Mouse (Mus musculus): ENCODE data around the gene Pepd. TPM values are rescaled to one million over a fixed set of nuclear protein-coding genes. Genes with fewer than 3 reads are reported as not detected.

The Pepd gene
- total and polyA plus RNA-seq, 3 experiments: 29.7 to 48.0 TPM; not detected in 1

DNA sequence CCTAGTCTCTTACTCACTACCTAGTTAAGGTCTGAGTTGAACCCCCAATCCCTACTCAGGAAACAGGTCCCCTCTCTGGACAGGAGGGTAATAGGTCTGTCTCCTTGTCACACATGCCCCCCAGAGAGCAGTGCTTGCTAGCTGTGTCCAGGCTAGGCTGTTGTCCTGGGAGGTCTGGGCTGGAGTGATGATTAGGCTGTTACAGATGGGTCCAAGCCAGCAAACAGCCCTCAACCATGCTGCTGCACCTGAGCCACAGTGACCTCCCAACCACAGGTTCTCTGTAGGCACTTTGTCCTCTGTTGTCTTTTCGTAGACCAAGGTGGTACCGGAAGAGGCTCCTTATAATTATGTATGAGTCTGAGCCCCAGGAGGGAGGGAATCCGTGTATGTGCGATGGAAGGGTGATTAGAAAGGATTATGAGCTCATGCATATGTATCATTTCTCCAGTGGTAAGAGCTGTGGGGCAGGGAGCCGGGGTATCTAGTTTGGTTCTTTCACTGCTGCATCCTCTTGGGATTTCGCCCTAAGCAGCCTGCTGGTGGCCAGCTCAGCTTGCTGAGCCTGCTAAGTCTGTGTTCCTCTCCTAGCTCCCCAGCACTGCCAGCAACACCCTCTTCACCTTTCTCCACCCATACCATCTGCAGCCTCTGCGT is 34.2 kb downstream of the Pepd start:
- H3K79me2 ChIP-seq (ENCODE audit: control insufficient read depth, insufficient read depth, low read length, poor library complexity): no peaks in the 10 kb centered on the region
- H3K9me3 ChIP-seq (replicated peaks; ENCODE audit: insufficient read depth, low read length): no peaks in the 10 kb centered on the region
- no peaks in the 10 kb centered on the region for H3K27me3 ChIP-seq (ENCODE audit: control insufficient read depth in 1 of 2, insufficient read depth in 2 of 2, low read length in 2 of 2)
- no peak overlapping the region for H3K27ac ChIP-seq (ENCODE audit: control insufficient read depth, low read depth, low read length)
- TF ChIP-seq SIN3A (IDR thresholded peaks at IDR 0.05; ENCODE audit: low read length): no peak
- no peak for TF ChIP-seq NRF1 (IDR thresholded peaks at IDR 0.05; ENCODE audit: insufficient read depth, low read depth, low read length, poor library complexity, severe bottlenecking)
- TF ChIP-seq GATA1 (IDR thresholded peaks at IDR 0.05; ENCODE audit: low read depth, low read length): no peak
- TF ChIP-seq JUND (IDR thresholded peaks at IDR 0.05; ENCODE audit: low read depth, low read length): no peak
- TF ChIP-seq MAFK (IDR thresholded peaks at IDR 0.05; ENCODE audit: borderline replicate concordance, low read depth, low read length): no peak
- no peak for TF ChIP-seq GABPA (IDR thresholded peaks at IDR 0.05; ENCODE audit: low read depth, low read length)
- no peak for TF ChIP-seq BHLHE40 (IDR thresholded peaks at IDR 0.05; ENCODE audit: borderline replicate concordance, low read depth, low read length)
- no peak for TF ChIP-seq MAX (IDR thresholded peaks at IDR 0.05; ENCODE audit: low read length)
- TF ChIP-seq ZC3H11A (IDR thresholded peaks at IDR 0.05; ENCODE audit: low read depth, low read length): no peak
- TF ChIP-seq KAT2A (conservative IDR thresholded peaks at IDR 0.05; ENCODE audit: low read depth, low read length): no peak
- TF ChIP-seq NELFE (IDR thresholded peaks at IDR 0.05; ENCODE audit: low read depth, low read length): no peak
- no peak for TF ChIP-seq ZMIZ1 (IDR thresholded peaks at IDR 0.05; ENCODE audit: low read depth, low read length)
- TF ChIP-seq SMC3 (IDR thresholded peaks at IDR 0.05; ENCODE audit: low read depth, low read length): no peak
- TF ChIP-seq MYC (IDR thresholded peaks at IDR 0.05; ENCODE audit: low read depth, low read length): no peak
- no peak for TF ChIP-seq POLR2A (IDR thresholded peaks at IDR 0.05; ENCODE audit: control insufficient read depth in 1 of 2, insufficient read depth in 1 of 2, low read depth in 1 of 2, low read length in 2 of 2, poor library complexity in 1 of 2)
- TF ChIP-seq HCFC1 (IDR thresholded peaks at IDR 0.05; ENCODE audit: low read depth, low read length): no peak
- TF ChIP-seq MAZ (IDR thresholded peaks at IDR 0.05; ENCODE audit: low read depth, low read length): no peak
- TF ChIP-seq RAD21 (IDR thresholded peaks at IDR 0.05; ENCODE audit: low read depth, low read length): no peak
- TF ChIP-seq RCOR1 (IDR thresholded peaks at IDR 0.05; ENCODE audit: low read depth, low read length): no peak
- H3K4me1 ChIP-seq (ENCODE audit: control insufficient read depth in 1 of 2, insufficient read depth in 2 of 2, low read length in 2 of 2): no peaks in the 10 kb centered on the region
- H3K9ac ChIP-seq (ENCODE audit: control insufficient read depth, low read depth, low read length, poor library complexity, severe bottlenecking): no peak overlapping the region
- H3K4me3 ChIP-seq (ENCODE audit: control insufficient read depth in 1 of 2, insufficient read depth in 1 of 2, low read depth in 2 of 2, low read length in 2 of 2): no peak overlapping the region
- no peaks in the 10 kb centered on the region for H3K36me3 ChIP-seq (ENCODE audit: control insufficient read depth in 1 of 2, insufficient read depth in 2 of 2, low read length in 2 of 2)
- no peak for DNase-seq (ENCODE audit: low read depth, low spot score)

DNA sequence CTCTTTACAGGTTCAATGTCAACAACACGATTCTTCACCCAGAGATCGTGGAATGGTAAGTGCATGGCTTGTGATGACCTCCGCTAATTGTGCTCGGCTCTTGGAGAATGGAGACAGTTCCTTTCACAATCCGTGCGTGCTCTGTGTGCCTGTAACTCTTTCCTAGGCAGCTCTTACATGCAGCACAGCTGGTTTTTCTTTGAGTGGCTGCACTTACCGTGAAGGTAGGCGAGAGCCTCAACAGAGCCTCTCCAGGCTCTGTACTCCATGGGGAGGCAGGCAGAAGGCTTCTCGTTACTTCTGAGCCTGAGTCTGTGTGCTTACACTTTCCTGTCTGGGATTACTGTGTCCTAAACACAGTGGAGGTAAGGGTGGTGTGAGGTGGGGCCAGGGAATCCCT is 42.4 kb downstream of the Pepd start:
- Histone ChIP-seq H3K4me1 (ENCODE audit: control insufficient read depth in 1 of 2, insufficient read depth in 2 of 2, low read length in 2 of 2) (no peaks in the 10 kb centered on the region), H3K27ac (ENCODE audit: control insufficient read depth, low read depth, low read length) (no peak overlapping the region), H3K9ac (ENCODE audit: control insufficient read depth, low read depth, low read length, poor library complexity, severe bottlenecking) (no peak overlapping the region), H3K27me3 (ENCODE audit: control insufficient read depth in 1 of 2, insufficient read depth in 2 of 2, low read length in 2 of 2) (no peaks in the 10 kb centered on the region), H3K4me3 (ENCODE audit: control insufficient read depth in 1 of 2, insufficient read depth in 1 of 2, low read depth in 2 of 2, low read length in 2 of 2) (no peak overlapping the region), H3K36me3 (ENCODE audit: control insufficient read depth in 1 of 2, insufficient read depth in 2 of 2, low read length in 2 of 2) (no peaks in the 10 kb centered on the region), H3K9me3 (replicated peaks; ENCODE audit: insufficient read depth, low read length) (no peaks in the 10 kb centered on the region), H3K79me2 (ENCODE audit: control insufficient read depth, insufficient read depth, low read length, poor library complexity) (no peaks in the 10 kb centered on the region)
- DNase-seq (ENCODE audit: low read depth, low spot score): no peak
- TF ChIP-seq MXI1 (IDR thresholded peaks at IDR 0.05; ENCODE audit: low read depth, low read length): no peak
- TF ChIP-seq TBP (IDR thresholded peaks at IDR 0.05; ENCODE audit: low read depth, low read length): no peak
- TF ChIP-seq MAZ (IDR thresholded peaks at IDR 0.05; ENCODE audit: low read depth, low read length): no peak
- TF ChIP-seq TAL1 (IDR thresholded peaks at IDR 0.05; ENCODE audit: low read length): no peak
- no peak for TF ChIP-seq POLR2AphosphoS5 (IDR thresholded peaks at IDR 0.05; ENCODE audit: borderline replicate concordance, low read depth, low read length)
- TF ChIP-seq CTCF (IDR thresholded peaks at IDR 0.05 in 2 of 3, conservative IDR thresholded peaks at IDR 0.05 in 1 of 3; ENCODE audit: control insufficient read depth in 1 of 3, insufficient read depth in 1 of 3, low read depth in 2 of 3, low read length in 3 of 3, poor library complexity in 1 of 3, severe bottlenecking in 1 of 3): no peak
- no peak for TF ChIP-seq NELFE (IDR thresholded peaks at IDR 0.05; ENCODE audit: low read depth, low read length)
- no peak for TF ChIP-seq USF2 (IDR thresholded peaks at IDR 0.05; ENCODE audit: borderline replicate concordance in 1 of 2, insufficient read depth in 1 of 2, low read depth in 1 of 2, low read length in 2 of 2)
- no peak for TF ChIP-seq TCF12 (IDR thresholded peaks at IDR 0.05; ENCODE audit: low read depth, low read length)
- TF ChIP-seq MYB (IDR thresholded peaks at IDR 0.05; ENCODE audit: low read depth, low read length): no peak
- no peak for TF ChIP-seq KAT2A (conservative IDR thresholded peaks at IDR 0.05; ENCODE audit: low read depth, low read length)
- no peak for TF ChIP-seq NRF1 (IDR thresholded peaks at IDR 0.05; ENCODE audit: insufficient read depth, low read depth, low read length, poor library complexity, severe bottlenecking)
- TF ChIP-seq MAFK (IDR thresholded peaks at IDR 0.05; ENCODE audit: borderline replicate concordance, low read depth, low read length): no peak
- no peak for TF ChIP-seq USF1 (IDR thresholded peaks at IDR 0.05; ENCODE audit: low read depth, low read length)
- TF ChIP-seq EP300 (IDR thresholded peaks at IDR 0.05; ENCODE audit: low read depth in 1 of 2, low read length in 2 of 2): no peak
- TF ChIP-seq MYC (IDR thresholded peaks at IDR 0.05; ENCODE audit: low read depth, low read length): no peak
- no peak for TF ChIP-seq POLR2A (IDR thresholded peaks at IDR 0.05; ENCODE audit: control insufficient read depth in 1 of 2, insufficient read depth in 1 of 2, low read depth in 1 of 2, low read length in 2 of 2, poor library complexity in 1 of 2)
- TF ChIP-seq RAD21 (IDR thresholded peaks at IDR 0.05; ENCODE audit: low read depth, low read length): no peak

Data from MEL (cell line).